Mouse (Mus musculus) splenic B cell, adult 2 months (primary cell): ENCODE measurements at regions not wholly inside any gene's neighbourhood (a gene's known extent, or its start where the extent isn't known, plus 50 kb on each side); places are given as distances from the start of the nearest gene placed in this dataset.

ENCODE experiments used
- DNase-seq: peaks from one replicate; pipeline ENCODE4 v3.0.0-alpha.2; 2011; ENCODE audit warnings: low read depth, low spot score
- H3K27me3 ChIP-seq: 2 replicates; pipeline ENCODE4 v1.6.1; 2012; ENCODE audit warnings: mild to moderate bottlenecking, low read length, moderate library complexity, mixed read lengths; ENCODE audit not compliant: control insufficient read depth, poor library complexity, insufficient read depth, severe bottlenecking
- H3K36me3 ChIP-seq: 2 replicates; pipeline ENCODE4 v1.6.1; 2012; ENCODE audit warnings: mild to moderate bottlenecking, low read length, moderate library complexity, mixed read lengths; ENCODE audit not compliant: control insufficient read depth, poor library complexity, insufficient read depth, severe bottlenecking

DNA sequence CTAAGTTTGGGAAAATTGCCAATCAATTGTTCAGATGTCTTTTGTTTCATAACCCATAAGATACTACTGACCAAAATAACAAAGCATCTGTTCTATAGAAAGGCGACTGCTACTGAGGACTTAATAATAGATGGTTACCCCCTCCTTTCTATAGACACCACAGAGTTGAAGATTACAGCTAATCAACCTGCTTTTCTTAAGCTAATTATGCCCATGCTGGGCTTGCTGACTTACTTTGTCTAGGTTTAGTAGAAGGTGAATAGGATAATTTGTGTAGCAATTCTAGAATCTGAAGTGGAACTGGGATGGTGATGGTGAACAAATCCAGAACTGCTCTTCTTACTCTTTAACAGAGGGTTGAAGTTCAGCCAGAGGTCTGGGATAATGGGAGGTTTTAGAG, 53.8 kb upstream of the Tbx18 start:
- DNase-seq, result no peak
- H3K36me3 ChIP-seq, result no peaks in the 10 kb centered on the region
- no peaks in the 10 kb centered on the region for H3K27me3 ChIP-seq

DNA sequence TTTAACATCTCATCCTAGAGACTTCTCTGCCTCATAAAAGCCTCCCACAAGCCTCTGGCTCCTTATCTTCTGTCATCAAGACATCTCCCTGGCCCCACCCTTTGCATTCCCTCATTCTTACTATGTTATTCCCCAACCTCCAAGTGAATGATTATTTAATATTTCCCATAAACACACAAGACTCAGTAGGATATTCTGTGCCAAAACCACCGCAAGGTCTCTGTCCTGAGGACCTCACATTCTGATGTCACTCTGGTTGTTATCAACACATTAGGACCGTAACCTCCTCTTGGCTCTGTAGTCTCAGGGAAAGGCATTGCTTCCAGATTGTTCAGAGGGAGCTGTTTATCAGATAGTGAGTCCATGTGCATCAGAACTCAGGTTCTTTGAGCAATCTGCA, 80.7 kb upstream of the Tbx18 start:
- no peaks in the 10 kb centered on the region for H3K36me3 ChIP-seq
- DNase-seq, result no peak

DNA sequence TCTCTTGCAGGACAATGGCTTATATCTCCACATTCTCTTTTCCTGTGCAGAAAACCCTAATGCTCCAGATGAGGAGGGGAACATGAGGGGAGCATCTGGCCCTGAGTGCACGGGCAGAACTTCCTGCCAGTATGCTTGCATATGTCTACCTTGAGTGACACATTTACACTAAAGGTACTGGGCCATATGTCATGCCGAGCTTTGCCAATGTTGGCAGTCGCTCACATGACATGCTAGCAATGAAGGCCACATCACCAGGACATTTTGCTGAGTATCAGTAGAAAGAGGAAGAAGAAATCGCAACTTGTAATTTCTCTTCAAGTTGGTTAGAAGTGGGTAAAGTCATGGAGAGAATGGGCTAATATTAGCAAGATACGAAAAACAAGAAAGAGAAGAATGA, 91.2 kb upstream of the Tbx18 start:
- Histone ChIP-seq H3K27me3 (no peaks in the 10 kb centered on the region), H3K36me3 (no peaks in the 10 kb centered on the region)
- no peak for DNase-seq

More for the DNA sequence above, 80.7 kb upstream of the Tbx18 start:
- no peaks in the 10 kb centered on the region for H3K27me3 ChIP-seq

DNA sequence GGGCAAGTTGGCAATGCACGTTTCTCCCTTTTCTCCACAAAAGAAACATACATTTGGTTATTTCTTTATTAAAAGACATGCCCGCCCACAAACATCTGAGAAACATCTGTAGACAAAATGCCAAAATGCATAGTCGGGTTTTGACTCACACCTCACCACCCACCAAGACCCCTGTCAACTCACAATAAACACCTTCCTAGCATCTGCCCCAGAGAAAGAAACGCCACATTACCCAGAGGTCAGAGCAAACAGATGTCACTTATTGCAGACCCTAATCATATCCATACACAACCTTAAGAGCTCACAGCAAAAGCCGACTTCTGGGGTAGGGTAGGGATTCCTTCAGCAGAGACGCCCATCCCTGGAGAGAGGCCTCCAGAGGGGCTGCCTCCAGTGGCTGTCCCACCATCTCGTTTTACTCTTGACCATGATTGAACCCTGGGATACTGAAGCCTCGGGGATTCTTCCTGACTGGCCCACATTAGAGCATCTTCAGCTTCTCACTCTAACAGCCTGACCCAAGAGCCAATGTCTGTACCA, 93.7 kb upstream of the Tbx18 start:
- no peak for DNase-seq
- no peaks in the 10 kb centered on the region for H3K36me3 ChIP-seq
- no peaks in the 10 kb centered on the region for H3K27me3 ChIP-seq

DNA sequence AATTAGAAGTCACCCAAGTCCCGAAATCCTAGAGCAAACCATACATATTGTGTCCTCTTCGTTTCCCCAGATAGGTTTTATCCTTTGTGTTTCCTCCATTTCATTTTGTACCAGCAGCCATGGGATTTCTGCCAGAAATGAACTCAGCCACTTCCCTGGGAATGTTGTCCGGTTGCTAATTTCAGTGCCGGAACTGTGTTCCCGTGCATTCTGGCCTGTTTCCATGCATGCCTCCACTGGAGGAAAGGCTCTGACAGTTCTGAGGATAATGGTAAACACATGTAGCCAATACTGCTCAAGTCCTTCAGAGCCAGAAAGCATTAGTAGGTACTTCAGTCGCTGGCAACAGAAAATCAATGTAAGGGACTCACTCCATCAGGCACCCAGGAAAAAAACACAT, 112.8 kb upstream of the Tbx18 start:
- Histone ChIP-seq H3K27me3 (no peaks in the 10 kb centered on the region), H3K36me3 (no peaks in the 10 kb centered on the region)
- DNase-seq, result no peak

DNA sequence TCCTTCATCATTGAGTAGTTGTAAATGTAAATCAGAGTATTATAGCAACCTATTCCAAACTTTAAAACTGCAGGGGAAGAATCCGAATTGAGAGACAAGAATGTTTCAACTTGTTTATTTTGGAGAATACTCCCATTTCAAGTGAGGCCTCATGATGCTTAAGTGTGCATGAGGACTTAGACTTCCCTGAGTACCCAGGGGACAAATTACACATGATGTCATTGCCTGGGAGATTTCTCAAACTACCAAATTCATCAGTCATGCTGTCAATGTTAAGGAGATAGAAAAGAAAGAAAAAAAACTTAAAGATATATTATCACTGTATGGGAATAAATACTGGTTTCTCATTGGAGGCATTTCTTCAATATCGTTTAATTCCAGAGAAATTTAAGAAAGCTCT, 113.4 kb upstream of the Tbx18 start:
- H3K27me3 ChIP-seq, result no peaks in the 10 kb centered on the region

DNA sequence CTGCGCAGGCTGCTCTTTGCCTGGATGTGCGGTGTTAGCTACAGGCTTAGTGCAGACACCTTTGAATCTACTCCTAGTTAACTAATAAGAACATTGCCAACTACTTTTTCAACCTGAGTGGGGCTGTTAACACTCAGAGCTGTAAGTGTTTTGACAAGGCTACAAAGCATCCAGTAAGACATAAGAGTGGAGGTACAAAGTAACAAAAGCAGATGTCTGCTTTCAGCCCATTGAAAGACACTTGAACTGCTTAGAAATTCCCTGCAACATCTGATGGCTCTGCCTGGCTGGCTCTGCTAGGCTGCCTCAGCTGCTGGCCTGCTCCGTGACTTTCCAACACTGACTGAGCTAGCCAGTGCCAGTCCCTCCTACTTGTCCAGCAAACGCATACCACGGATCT, 117.8 kb upstream of the Tbx18 start:
- Histone ChIP-seq H3K27me3 (no peaks in the 10 kb centered on the region), H3K36me3 (no peaks in the 10 kb centered on the region)
- no peak for DNase-seq

More for the DNA sequence above, 113.4 kb upstream of the Tbx18 start:
- DNase-seq, result no peak
- H3K36me3 ChIP-seq, result no peaks in the 10 kb centered on the region

DNA sequence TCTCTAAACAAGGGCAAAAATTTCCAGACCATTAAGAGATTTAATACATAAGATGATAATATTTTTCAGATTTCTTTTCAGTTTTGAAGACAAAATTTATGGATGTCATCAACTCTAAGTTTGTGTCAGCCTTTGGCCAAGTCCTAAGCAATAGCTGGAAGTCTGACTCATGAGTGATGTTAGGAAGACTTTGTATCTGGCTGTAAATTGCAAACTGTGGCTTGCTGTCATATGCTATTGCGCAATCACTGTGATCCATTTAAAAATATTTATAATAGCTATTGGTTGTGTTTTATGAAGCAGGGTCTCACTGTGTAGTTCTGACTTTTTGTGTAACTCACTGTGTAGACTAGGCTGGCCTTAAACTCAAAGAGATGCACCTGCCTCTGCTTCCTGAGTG, 119.1 kb upstream of the Tbx18 start:
- no peaks in the 10 kb centered on the region for H3K36me3 ChIP-seq
- DNase-seq, result no peak
- H3K27me3 ChIP-seq, result no peaks in the 10 kb centered on the region

DNA sequence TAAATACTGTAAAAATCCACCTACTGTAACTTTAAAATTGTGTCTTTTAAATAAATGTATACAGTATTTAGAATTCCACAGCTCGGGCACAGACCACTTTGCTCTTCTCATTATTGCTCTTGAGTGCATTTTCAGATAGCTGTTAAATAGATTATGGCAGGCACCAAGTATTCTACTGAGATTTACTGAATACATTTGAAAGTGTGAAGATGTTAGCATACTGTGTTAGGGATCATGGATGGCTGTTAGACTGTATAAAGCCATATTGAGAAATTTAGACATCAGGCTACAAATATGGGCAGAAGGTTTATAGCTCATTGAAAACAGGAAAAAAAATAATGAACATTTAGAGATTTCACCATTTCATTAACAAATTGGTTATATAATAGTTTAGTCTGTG, 130.5 kb upstream of the Tbx18 start:
- no peak for DNase-seq
- Histone ChIP-seq H3K27me3 (no peaks in the 10 kb centered on the region), H3K36me3 (no peaks in the 10 kb centered on the region)

DNA sequence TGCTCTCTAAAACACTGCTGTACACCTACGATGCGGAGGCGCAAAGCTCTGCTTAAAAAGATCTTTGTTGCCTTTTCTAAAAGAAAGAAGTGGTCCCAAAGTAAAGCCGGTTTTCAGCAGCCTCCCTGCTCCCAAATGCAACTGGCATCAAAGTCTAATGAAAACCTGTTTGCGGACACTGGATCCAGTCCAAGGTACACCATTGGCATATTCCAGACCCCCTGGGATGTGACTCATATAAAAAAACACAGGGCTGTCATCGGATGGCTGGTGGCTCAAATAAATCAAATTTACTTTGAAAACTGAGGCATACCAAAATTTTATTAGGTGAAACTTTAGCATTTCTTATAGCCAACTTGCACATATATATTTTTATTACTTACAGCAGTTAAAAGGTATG, 134.2 kb upstream of the Tbx18 start:
- Histone ChIP-seq H3K27me3 (no peaks in the 10 kb centered on the region), H3K36me3 (no peaks in the 10 kb centered on the region)
- no peak for DNase-seq

DNA sequence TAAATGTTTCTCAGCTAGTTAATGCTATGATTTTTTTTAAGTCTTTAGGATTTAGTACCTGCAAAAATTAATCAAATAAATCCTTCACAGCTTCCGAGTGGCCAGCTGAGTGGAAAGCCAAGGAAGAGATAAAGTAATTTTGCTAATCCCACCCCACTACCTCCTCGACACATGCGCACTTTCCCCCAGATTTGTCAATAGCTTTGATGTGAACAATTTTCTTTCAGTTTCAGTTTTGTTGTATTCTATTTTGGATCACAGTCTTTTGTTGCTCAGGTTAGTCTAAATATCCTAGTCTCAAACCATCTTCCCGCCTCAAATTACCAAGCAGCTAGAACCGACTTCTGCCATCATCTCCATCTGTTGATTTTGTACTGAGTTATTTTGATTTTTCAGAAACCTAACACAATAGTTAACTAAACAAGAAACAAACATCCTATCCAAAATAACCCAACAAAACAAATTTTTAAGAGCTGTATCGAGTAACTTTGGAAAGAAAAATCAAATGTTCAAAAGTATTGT, 141.4 kb upstream of the Tbx18 start:
- H3K27me3 ChIP-seq, result no peaks in the 10 kb centered on the region
- no peak for DNase-seq

DNA sequence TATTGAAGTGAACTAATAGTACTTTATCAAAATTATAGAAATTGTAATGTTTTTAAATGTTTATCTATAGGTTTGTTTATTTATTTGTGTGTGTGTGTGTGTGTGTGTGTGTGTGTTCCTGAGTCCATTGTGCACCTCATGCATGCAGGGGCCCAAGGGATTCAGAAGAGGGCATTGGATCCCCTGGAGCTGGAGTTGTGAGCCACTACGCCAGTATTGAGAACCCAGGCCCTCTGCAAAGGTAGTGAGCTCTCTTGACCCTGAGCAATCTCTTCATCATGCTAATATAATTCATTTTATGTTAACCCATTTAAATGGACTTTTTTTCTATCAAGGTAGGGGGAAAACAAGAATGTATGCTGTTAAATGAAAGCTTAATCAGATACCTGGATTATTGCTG, 151.5 kb upstream of the Tbx18 start:
- H3K27me3 ChIP-seq, result no peaks in the 10 kb centered on the region
- H3K36me3 ChIP-seq, result no peaks in the 10 kb centered on the region
- no peak for DNase-seq

More for the DNA sequence above, 141.4 kb upstream of the Tbx18 start:
- no peaks in the 10 kb centered on the region for H3K36me3 ChIP-seq

DNA sequence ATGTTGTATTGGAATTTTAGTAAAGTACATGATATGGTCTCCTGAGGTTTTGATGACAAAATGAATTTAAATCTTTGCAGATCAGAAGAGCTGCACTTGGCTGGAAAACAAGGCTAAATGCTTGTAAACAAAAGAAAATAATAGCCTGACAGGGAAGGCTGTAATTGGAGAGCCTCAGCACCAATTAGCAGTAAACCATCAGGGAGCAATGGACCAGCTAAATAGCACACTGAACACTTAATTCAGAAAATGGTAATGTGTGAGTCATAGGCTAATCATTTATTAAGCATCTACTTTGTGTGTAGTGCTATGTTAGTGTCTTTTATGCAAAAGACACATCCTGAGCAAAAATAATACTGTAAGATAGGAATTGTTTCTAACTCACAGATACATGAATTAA, 152.0 kb upstream of the Tbx18 start:
- DNase-seq, result no peak
- H3K27me3 ChIP-seq, result no peaks in the 10 kb centered on the region
- H3K36me3 ChIP-seq, result no peaks in the 10 kb centered on the region

DNA sequence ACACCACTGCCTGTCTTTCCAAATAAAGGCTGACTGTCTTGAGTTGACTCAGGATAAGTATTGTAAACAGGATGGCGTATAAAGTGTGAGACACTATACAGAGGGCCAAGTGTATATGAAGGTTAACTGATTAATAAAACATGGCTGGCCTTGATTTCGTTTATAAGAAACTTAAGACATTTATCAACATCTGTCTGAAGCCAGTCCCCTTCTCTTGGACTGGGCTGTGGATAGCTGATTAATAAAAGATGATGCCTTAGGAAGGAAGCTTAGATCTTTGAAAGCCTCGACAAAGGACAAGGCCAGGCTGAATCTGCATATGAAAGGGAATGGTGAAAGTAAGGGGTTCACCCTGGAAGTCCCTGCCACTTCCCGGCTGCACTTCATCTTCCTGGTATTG, 163.0 kb upstream of the Tbx18 start:
- no peaks in the 10 kb centered on the region for H3K27me3 ChIP-seq
- H3K36me3 ChIP-seq, result no peaks in the 10 kb centered on the region
- DNase-seq, result no peak

DNA sequence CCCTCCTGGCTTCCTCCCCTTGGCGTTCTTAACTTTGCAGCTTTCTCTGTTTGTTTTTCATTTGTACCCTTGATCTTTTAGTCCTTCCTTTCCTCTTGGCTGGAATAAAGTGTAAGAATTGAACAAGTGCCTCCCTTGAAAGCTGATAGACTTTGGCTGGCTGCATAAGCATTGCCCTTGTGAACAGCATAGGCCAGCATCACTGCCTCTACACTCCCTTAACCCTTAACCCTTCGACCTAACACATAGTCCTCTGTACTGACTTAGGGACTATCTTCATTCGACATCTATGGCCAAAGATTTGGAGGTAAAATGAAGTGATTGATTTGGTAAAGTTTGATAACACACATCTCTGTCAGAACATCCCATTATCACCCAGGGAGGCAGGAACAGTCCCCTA, 163.5 kb upstream of the Tbx18 start:
- DNase-seq, result no peak
- H3K36me3 ChIP-seq, result no peaks in the 10 kb centered on the region
- no peaks in the 10 kb centered on the region for H3K27me3 ChIP-seq

DNA sequence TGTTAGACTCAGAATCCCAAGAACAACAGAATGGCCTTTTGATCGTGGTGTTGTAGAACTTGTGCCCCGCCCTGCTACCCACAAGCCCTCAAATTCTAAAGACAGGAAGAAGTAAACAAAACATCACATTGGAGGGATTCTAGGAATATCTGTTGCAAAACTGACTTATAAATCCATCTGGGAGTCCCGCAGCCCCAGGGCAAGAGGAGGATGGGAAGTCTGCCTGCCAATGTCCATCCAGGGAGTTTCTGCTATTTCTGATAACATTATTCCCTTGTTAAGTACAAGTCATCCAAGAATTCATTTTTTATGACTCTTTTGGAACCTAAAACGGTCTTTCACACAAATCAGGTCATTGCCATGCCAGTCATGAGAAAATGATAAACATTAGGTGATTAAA, 164.5 kb upstream of the Tbx18 start:
- H3K36me3 ChIP-seq, result no peaks in the 10 kb centered on the region
- DNase-seq, result no peak
- no peaks in the 10 kb centered on the region for H3K27me3 ChIP-seq
